In the genomic region with DNA sequence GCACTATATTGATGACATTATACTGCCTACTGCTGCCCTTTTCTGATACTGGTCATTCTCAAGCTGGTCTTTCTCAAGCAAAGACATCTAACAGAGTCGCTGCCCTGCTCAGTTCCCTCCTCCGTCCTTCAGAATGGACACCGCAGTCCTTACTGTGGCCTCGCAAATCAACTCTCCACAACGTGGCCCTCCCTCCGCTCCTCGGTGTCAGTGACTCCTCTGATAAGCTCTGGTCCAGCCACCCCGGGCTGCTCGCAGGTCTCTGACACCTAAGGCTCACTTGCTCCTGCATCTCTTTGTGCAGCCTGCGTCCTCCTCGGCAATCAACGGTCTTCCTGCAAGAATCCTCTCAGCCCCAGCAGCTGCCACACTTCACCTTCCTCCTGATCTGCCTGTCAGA, we compare ENCODE assay signal across 15 mouse cellular contexts.
"Had no signal": no experiment of that assay in that cellular context is flagged by ENCODE, and none has a peak within 500 bp of the region (broad histone marks: within the 10 kb centered on the region; RNA-seq: fewer than 3 reads in every experiment).

No protein-coding gene starts in this region.

- H3K36me3 ChIP-seq: lung, embryonic 15.5 days; midbrain, embryonic 13.5 days; midbrain, embryonic 15.5 days; neural tube, embryonic 12.5 days; stomach, embryonic 15.5 days had no signal

- H3K9me3 ChIP-seq: lung, embryonic 15.5 days; megakaryocyte, embryonic 14.5 days; midbrain, embryonic 13.5 days; midbrain, embryonic 15.5 days; neural tube, embryonic 12.5 days; stomach, embryonic 15.5 days had no signal

- H3K9ac ChIP-seq: lung, embryonic 15.5 days; midbrain, embryonic 13.5 days; midbrain, embryonic 15.5 days; neural tube, embryonic 12.5 days; stomach, embryonic 15.5 days had no signal

- H3K4me3 ChIP-seq: lung, embryonic 15.5 days; megakaryocyte, embryonic 14.5 days; midbrain, embryonic 13.5 days; midbrain, embryonic 15.5 days; neural tube, embryonic 12.5 days; stomach, embryonic 15.5 days had no signal

- DNase-seq: lung, adult 2 months; right cerebral cortex, postnatal 14 days; thymus, adult 2 months; thymus, postnatal 25 days; thymus, postnatal 4 days had no signal

- H3K27me3 ChIP-seq: lung, embryonic 15.5 days; megakaryocyte, embryonic 14.5 days; midbrain, embryonic 15.5 days; stomach, embryonic 15.5 days had no signal

- H3K27ac ChIP-seq: lung, embryonic 15.5 days; macrophage; midbrain, embryonic 13.5 days; midbrain, embryonic 15.5 days; neural tube, embryonic 12.5 days; stomach, embryonic 15.5 days; stomach, postnatal 0 days had no signal

- H3K4me2 ChIP-seq: lung, embryonic 15.5 days; midbrain, embryonic 11.5 days; midbrain, embryonic 13.5 days; midbrain, embryonic 15.5 days; neural tube, embryonic 12.5 days; stomach, embryonic 15.5 days had no signal

- ATAC-seq: lung, postnatal 0 days; midbrain, embryonic 13.5 days; midbrain, embryonic 15.5 days had no signal
